Mouse (Mus musculus) thymus, adult 2 months (tissue): ENCODE measurements around the gene Tas2r143. TPM values are rescaled to one million over a fixed set of nuclear protein-coding genes. Genes with fewer than 3 reads are reported as not detected.

Experiments used
- DNase-seq: peaks from one replicate; pipeline ENCODE4 v3.0.0; 2021
- H3K27ac ChIP-seq: fragments of 200-500 bp; 2 replicates; pipeline ENCODE4 v1.5.1; 2012; ENCODE audit warnings: low read length, control low read depth; ENCODE audit not compliant: control insufficient read depth, insufficient read depth
- H3K27me3 ChIP-seq: fragments of 200-500 bp; 2 replicates; pipeline ENCODE4 v1.6.1; 2012; ENCODE audit warnings: mild to moderate bottlenecking, low read length, moderate library complexity, mixed read lengths; ENCODE audit not compliant: control insufficient read depth, insufficient read depth
- H3K36me3 ChIP-seq: fragments of 200-500 bp; 2 replicates; pipeline ENCODE4 v1.6.1; 2012; ENCODE audit warnings: mild to moderate bottlenecking, low read length, moderate library complexity; ENCODE audit not compliant: control insufficient read depth, insufficient read depth
- H3K4me1 ChIP-seq: fragments of 200-500 bp; replicated peaks from 2 replicates; pipeline ENCODE4 v1.6.1; 2012; ENCODE audit warnings: low read length; ENCODE audit not compliant: control insufficient read depth, insufficient read depth
- H3K4me3 ChIP-seq: fragments of 200-500 bp; 2 replicates; pipeline ENCODE4 v1.5.1; 2012; ENCODE audit warnings: mild to moderate bottlenecking, low read length, control low read depth, moderate library complexity; ENCODE audit not compliant: control insufficient read depth, insufficient read depth
- CTCF ChIP-seq: fragments of 200-500 bp; IDR thresholded peaks from 2 replicates; pipeline ENCODE4 v1.5.1; 2012; ENCODE audit warnings: mild to moderate bottlenecking, control low read depth, low read length, moderate library complexity, borderline replicate concordance; ENCODE audit not compliant: control insufficient read depth, poor library complexity, insufficient read depth; ENCODE audit errors: extremely low read depth
- POLR2A ChIP-seq: fragments of 200-500 bp; IDR thresholded peaks from 2 replicates; pipeline ENCODE4 v1.6.1; 2012; ENCODE audit warnings: mild to moderate bottlenecking, low read length, control low read depth, moderate library complexity; ENCODE audit not compliant: control insufficient read depth, poor library complexity, insufficient read depth; ENCODE audit errors: extremely low read depth
- WGBS: fragments of 180-500 bp; shearing (Covaris S2); methylation state at CpG from one replicate; pipeline ENCODE4 v1.1.7; 2018; 5-methylcytosine and 5-hydroxymethylcytosine counted together
- polyA plus RNA-seq: library from polyadenylated mRNA; depleted of rRNA; stranded (reverse); fragments of >200 nt; gene quantifications from 2 replicates; pipeline ENCODE4 v1.2.3, GENCODE M21; 2012

Gene Tas2r143
- polyA plus RNA-seq, 1 experiment, result 0.55 TPM

DNA sequence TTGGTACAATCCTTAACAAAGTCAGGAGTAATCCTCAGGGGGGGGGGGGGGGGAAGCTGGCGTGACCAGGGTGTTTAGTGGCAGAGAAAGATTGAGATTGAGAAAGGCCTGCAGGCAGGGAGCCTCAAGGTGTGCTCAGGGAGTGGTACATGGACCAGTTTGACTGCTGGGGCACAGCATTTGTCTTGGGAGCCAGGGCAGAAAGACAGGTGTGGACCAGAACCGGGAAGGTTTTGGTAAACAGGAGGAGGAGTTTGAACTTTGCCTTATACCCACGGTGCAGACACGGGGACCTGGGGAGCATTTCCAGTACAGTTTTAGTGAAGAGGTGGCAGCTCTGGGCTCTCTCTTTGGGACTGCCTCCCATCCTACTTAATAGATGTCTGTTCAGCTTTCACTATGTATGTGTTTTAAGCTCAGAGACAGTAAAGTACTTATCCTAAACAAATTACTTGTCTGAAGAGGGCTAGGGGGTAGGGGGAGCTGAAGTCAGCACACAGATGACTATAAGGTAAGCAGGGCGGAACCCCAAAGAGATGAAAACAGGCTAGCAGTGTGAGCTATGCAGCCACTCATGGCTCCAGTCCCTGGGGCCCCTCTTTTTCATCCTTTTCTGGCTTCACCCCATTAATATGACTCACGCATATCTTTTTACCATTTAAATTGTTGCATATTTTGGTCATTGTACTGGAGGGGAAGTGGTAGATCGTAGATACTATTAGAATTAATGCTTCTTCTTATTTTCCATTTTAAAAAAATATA is 26.2 kb upstream of the Tas2r143 start:
- 46% methylated on average over 7 of the region's 7 CpGs for WGBS
- H3K36me3 ChIP-seq, result no peaks in the 10 kb centered on the region
- peaks cover 3% of the 10 kb centered on the region for H3K4me1 ChIP-seq
- no peak overlapping the region for H3K27ac ChIP-seq
- H3K27me3 ChIP-seq, result no peaks in the 10 kb centered on the region
- H3K4me3 ChIP-seq, result no peak overlapping the region
- no peak for TF ChIP-seq POLR2A
- no peak for TF ChIP-seq CTCF
- DNase-seq, result no peak

DNA sequence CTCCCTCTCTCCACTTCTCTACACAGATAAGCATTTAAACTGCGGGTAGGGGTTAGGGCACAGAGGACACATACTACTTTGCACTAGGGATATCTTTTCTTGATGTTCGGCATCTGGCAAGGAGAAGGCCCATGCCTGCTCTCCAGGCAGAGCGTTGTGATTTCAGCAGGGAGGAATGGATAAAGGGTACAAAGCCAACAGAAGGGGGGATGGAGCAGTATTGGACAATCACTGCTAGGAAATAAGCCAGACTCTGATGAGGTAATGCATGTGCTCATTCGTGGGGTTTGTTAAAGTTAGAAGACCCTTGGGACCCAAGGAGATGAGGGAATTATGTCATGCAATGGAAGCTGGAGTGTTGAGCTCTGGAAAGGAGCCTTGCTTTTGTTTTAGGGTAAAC is 25.3 kb upstream of the Tas2r143 start:
- no peak for DNase-seq
- 93% methylated on average over 4 of the region's 4 CpGs for WGBS
- no peak for TF ChIP-seq POLR2A
- TF ChIP-seq CTCF, result no peak
- H3K27ac ChIP-seq, result no peak overlapping the region
- H3K27me3 ChIP-seq, result no peaks in the 10 kb centered on the region
- peaks cover 3% of the 10 kb centered on the region for H3K4me1 ChIP-seq
- no peaks in the 10 kb centered on the region for H3K36me3 ChIP-seq
- H3K4me3 ChIP-seq, result no peak overlapping the region

DNA sequence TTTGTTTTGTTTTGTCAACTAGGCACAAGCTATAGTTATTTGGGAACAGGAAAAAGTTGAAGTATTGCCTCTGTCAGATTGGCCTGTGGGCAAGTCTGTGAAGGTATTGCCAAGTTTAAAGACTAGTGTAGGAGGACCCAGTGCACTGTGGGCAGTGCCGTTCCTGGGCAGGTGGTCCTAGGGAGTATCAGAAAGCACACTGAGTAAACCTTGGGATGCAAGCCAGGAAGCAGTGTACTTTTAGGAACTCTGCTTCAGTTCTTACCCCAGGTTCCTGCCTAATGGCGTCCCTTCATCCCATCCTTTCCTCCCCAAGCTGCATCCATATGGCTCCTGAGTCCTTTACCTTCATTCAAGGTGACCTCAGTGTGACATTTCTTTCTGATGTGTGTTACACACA is 24.9 kb upstream of the Tas2r143 start:
- Histone ChIP-seq H3K4me1 (peaks cover 5% of the 10 kb centered on the region), H3K36me3 (no peaks in the 10 kb centered on the region), H3K27me3 (no peaks in the 10 kb centered on the region), H3K27ac (no peak overlapping the region), H3K4me3 (no peak overlapping the region)
- WGBS, result 98% methylated on average over 2 of the region's 2 CpGs
- no peak for TF ChIP-seq CTCF
- TF ChIP-seq POLR2A, result no peak
- DNase-seq, result no peak

DNA sequence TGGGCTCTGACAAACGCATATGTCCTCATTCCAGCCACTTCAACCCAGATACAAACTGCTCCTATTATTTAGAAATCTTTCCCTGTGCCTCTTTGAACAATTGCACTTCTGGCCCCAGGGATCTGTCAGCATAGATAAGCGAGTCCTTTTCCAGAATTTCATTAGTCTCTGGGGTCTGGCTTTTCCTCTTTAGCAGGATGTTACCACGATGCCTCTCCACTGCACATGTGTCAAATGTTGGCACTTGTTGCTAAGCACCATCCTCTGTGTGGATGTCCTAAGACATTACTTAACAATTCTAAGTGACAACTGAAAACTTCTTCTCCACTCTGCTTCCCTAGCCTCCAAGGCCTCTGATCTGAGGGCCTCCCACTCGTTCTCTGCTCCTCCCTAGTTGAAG is 24.0 kb upstream of the Tas2r143 start:
- TF ChIP-seq POLR2A, result no peak
- Histone ChIP-seq H3K4me1 (peaks cover 8% of the 10 kb centered on the region), H3K4me3 (no peak overlapping the region), H3K27ac (no peak overlapping the region), H3K36me3 (no peaks in the 10 kb centered on the region), H3K27me3 (no peaks in the 10 kb centered on the region)
- 56% methylated on average over 4 of the region's 4 CpGs for WGBS
- DNase-seq, result no peak

DNA sequence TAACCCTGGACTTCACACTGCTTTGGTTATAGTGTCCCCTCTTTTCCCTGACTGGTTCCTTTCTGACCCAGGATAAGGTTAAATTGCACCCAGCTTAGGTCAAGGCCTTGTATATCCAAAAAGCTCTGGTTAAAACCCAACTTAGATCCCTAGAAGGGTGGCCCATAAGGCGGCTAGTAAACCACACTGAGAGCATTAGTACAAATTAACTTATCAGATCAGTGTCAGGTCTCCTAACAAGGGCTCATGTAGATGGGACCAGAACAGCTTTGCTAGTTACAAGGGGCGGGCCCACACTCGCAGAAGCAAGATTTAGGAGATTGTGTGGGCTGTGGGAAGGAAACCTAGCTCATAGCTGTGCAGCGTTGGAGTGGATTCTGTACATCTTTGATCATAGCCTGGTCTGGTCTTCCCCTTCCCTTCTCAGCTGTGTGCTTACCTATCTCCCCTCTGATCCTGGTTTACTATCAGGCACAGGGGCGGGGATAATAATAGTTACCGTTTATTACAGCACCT is 23.5 kb upstream of the Tas2r143 start:
- Histone ChIP-seq H3K4me1 (peaks cover 10% of the 10 kb centered on the region), H3K36me3 (no peaks in the 10 kb centered on the region), H3K4me3 (no peak overlapping the region), H3K27me3 (no peaks in the 10 kb centered on the region), H3K27ac (no peak overlapping the region)
- DNase-seq, result no peak
- 57% methylated on average over 6 of the region's 6 CpGs for WGBS
- TF ChIP-seq CTCF (no peak), POLR2A (no peak)

DNA sequence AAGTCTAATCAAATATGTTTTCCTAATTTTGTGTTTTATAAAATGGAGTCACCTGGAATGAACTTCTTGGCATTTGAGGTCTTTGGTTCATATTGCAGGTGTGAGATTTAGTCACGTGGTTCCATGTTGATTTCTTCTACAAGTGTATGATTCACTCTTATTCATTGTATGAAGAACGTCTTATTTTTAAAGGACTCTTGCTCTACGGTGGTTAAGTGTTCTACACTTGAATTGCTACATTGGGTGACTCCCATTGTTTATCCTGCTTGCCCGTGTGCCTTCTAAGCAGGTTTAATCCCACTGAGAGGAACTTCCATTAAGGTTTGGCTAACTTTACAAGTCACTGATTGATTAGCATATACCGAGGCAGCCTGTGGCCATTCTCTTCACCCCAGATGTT is 22.8 kb upstream of the Tas2r143 start:
- 91% methylated on average over 5 of the region's 5 CpGs for whole genome bisulfite sequencing
- no peak for DNase-seq
- Histone ChIP-seq H3K36me3 (no peaks in the 10 kb centered on the region), H3K27ac (no peak overlapping the region), H3K27me3 (no peaks in the 10 kb centered on the region), H3K4me1 (peaks cover 14% of the 10 kb centered on the region), H3K4me3 (no peak overlapping the region)
- TF ChIP-seq CTCF (no peak), POLR2A (no peak)
